Mouse (Mus musculus) E14TG2a.4 (cell line): ENCODE measurements around the gene Mroh2a.

Source experiments
- CTCF ChIP-seq: conservative IDR thresholded peaks from 2 replicates; pipeline ENCODE4 v1.5.1; 2014; ENCODE audit warnings: low read length
- POU5F1 ChIP-seq: IDR thresholded peaks from 2 replicates; pipeline ENCODE4 v1.6.1; 2014; ENCODE audit warnings: low read length, borderline replicate concordance

- no peak for TF ChIP-seq CTCF
- no peak for TF ChIP-seq POU5F1
Measured at GRCm38 (mm10) chr1:88234646-88235045, 7.9 kb downstream of the Mroh2a start.
